Mouse (Mus musculus) intestine, postnatal 0 days (tissue): ENCODE measurements around the gene Gipr. TPM values are rescaled to one million over a fixed set of nuclear protein-coding genes. Genes with fewer than 3 reads are reported as not detected.

ENCODE experiments used
- ATAC-seq: fragments of 200-750 bp; cut with Nextera tagmentation; 2 replicates; pipeline ENCODE4 v1.8.0; 2017; ENCODE audit warnings: mild to moderate bottlenecking, moderate TSS enrichment, moderate library complexity
- H3K27ac ChIP-seq: fragments of 300-500 bp; sonication (generic); 2 replicates; pipeline ENCODE4 v1.5.1; 2014; ENCODE audit warnings: mild to moderate bottlenecking, low read depth, low read length, moderate library complexity
- H3K27me3 ChIP-seq: fragments of 300-500 bp; sonication (generic); replicated peaks from 2 replicates; pipeline ENCODE4 v1.6.1; 2014; ENCODE audit warnings: low read length, mixed read lengths; ENCODE audit not compliant: control insufficient read depth, insufficient read depth
- H3K36me3 ChIP-seq: fragments of 300-500 bp; sonication (generic); 2 replicates; pipeline ENCODE4 v1.6.1; 2014; ENCODE audit warnings: mild to moderate bottlenecking, moderate library complexity; ENCODE audit not compliant: control insufficient read depth, insufficient read depth
- H3K4me1 ChIP-seq: fragments of 300-500 bp; sonication (generic); replicated peaks from 2 replicates; pipeline ENCODE4 v1.6.1; 2014; ENCODE audit warnings: antibody characterized with exemption, low read length, mixed read lengths; ENCODE audit not compliant: control insufficient read depth, insufficient read depth
- H3K4me2 ChIP-seq: fragments of 300-500 bp; sonication (generic); replicated peaks from 2 replicates; pipeline ENCODE4 v1.6.1; 2014; ENCODE audit warnings: low read depth, mild to moderate bottlenecking, moderate library complexity
- H3K4me3 ChIP-seq: fragments of 300-500 bp; sonication (generic); 2 replicates; pipeline ENCODE4 v1.5.1; 2014; ENCODE audit warnings: low read depth, low read length
- H3K9ac ChIP-seq: fragments of 300-500 bp; sonication (generic); 2 replicates; pipeline ENCODE4 v1.6.1; 2014; ENCODE audit warnings: mild to moderate bottlenecking, low read depth, low read length
- H3K9me3 ChIP-seq: fragments of 300-500 bp; sonication (generic); 2 replicates; pipeline ENCODE4 v1.6.1; 2016; ENCODE audit warnings: mixed run types; ENCODE audit not compliant: control insufficient read depth
- CTCF ChIP-seq: sonication (generic); IDR thresholded peaks from 2 replicates; pipeline ENCODE4 v1.5.1; 2016; ENCODE audit warnings: low read depth, mild to moderate bottlenecking, control low read depth, antibody characterized with exemption, moderate library complexity
- WGBS: fragments of 180-500 bp; shearing (Covaris S2); extraction: QIAGEN DNeasy Blood & Tissue Kit; methylation state at CpG from one replicate; pipeline ENCODE4 v1.1.7; 2014; 5-methylcytosine and 5-hydroxymethylcytosine counted together
- polyA plus RNA-seq: library from polyadenylated mRNA; unstranded; fragments of >200 nt; fragmentation: Nextera tagmentation; extraction: Ambion mirVana; gene quantifications from 2 replicates; pipeline ENCODE4 v1.2.1, GENCODE M21; 2015

Gene Gipr
- polyA plus RNA-seq, 1 experiment from 2014 or later: 0.48 TPM

DNA sequence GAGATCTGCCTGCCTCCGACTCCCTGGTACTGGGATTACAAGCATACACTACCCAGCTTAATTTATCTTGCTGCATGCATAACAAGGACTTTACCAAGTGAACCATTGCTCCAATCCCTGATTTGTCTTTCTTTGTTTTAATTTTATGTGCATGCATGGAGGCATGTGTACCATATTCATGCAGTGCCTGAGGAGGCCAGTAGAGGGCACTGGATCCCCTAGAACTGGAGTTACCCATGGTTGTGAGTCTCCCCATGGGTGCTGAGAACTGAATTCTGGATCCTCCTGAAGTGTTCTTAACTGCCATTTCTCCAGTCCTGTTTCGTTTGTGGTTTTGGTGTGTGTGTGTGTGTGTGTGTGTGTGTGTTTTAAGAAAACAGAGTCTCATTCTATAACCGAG lies 1.1 kb upstream of the Gipr start:
- Histone ChIP-seq H3K27me3 (no peaks in the 10 kb centered on the region; the same call in 1 of the 2 replicates), H3K27ac (no peak overlapping the region), H3K4me3 (no peak overlapping the region), H3K36me3 (no peaks in the 10 kb centered on the region), H3K4me2 (no peak overlapping the region), H3K9ac (no peak overlapping the region), H3K4me1 (peaks cover 14% of the 10 kb centered on the region), H3K9me3 (no peaks in the 10 kb centered on the region)
- no peak for ATAC-seq
- peak; percentile 44 for TF ChIP-seq CTCF
- WGBS: 83% methylated on average over 3 of the region's 3 CpGs

DNA sequence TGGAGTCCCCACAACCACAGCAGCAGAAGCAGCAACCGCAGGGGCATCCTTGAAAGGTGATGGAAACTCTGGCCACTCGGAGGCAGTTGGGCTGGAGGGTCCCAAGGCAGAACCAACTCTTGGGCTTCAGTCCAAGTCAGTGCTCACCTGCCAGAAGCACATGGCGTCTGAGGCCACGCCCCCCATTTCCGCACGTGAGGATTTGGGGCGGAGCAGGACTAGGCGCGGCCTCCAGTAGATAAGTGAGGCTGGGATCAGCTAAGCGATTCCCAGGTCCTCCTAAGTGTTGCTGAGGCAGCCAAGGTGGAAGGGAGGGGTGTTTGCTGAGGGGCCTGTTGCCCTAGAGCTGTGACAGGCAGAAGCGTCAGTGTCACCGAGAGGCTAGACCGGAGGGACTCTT lies 949 bp downstream of the Gipr start:
- Histone ChIP-seq H3K4me3 (no peak overlapping the region), H3K36me3 (no peaks in the 10 kb centered on the region), H3K27me3 (peaks cover 3% of the 10 kb centered on the region; the same call in 1 of the 2 replicates), H3K9me3 (no peaks in the 10 kb centered on the region), H3K4me1 (peaks cover 14% of the 10 kb centered on the region), H3K4me2 (no peak overlapping the region), H3K27ac (no peak overlapping the region), H3K9ac (no peak overlapping the region)
- 4% methylated on average over 13 of the region's 13 CpGs for WGBS
- ATAC-seq: peak; percentile 61
- no peak for TF ChIP-seq CTCF

DNA sequence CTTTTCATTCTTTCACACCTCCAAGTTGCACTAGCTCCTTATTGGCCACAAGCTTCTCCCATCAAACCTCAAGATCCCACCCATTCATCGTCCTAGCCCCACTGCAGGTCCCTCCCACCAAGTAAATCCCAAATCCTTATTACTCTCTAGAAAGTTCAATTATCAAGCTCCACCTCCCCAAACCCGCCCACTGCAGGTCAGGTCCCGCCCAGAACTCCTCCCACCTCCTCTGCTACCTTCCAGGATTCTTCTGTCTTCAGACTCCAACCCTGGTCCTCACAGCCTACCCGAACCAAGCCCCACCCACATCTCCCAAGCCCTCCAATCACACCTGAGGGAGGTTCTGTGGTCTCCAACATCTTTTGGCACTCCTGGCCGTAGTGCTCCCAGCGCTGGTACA lies 1.7 kb downstream of the Gipr start:
- no peak overlapping the region for H3K9ac ChIP-seq
- peaks cover 20% of the 10 kb centered on the region for H3K4me1 ChIP-seq
- H3K4me2 ChIP-seq: peak overlapping the region; percentile 46
- H3K27me3 ChIP-seq: peaks cover 8% of the 10 kb centered on the region; the same call in 1 of the 2 replicates
- H3K36me3 ChIP-seq: no peaks in the 10 kb centered on the region
- no peaks in the 10 kb centered on the region for H3K9me3 ChIP-seq
- 0% methylated on average over 6 of the region's 6 CpGs for WGBS
- no peak for TF ChIP-seq CTCF
- H3K27ac ChIP-seq: no peak overlapping the region
- H3K4me3 ChIP-seq: no peak overlapping the region
- ATAC-seq: 0 out of 2 replicates have a peak, but pooled peaks have one; percentile 3

DNA sequence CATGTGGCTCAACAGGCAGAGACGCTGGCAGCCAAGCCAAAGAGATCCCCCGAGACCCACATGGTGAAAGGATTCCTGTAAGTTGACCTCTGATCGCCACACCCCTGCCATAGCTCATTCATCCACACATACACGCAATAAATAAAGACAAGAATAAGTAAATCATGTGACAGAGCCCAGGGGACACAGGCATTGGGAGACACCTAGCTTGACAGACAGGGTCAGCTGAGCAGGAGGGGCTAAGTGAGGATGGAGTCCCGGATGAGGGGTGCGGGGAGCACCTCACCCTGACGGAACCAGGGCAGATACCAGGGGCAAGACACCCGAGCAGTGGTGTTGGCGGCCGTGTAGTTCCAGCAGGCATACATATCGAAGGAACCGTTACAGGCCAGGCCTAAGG lies 2.2 kb downstream of the Gipr start:
- no peaks in the 10 kb centered on the region for H3K36me3 ChIP-seq
- no peaks in the 10 kb centered on the region for H3K9me3 ChIP-seq
- peak; percentile 18 for ATAC-seq
- H3K27ac ChIP-seq: no peak overlapping the region; the same call in 1 of the 2 replicates
- WGBS: 14% methylated on average over 12 of the region's 12 CpGs
- H3K9ac ChIP-seq: no peak overlapping the region
- peak overlapping the region; percentile 46 for H3K4me2 ChIP-seq
- H3K27me3 ChIP-seq: peaks cover 8% of the 10 kb centered on the region; the same call in 1 of the 2 replicates
- TF ChIP-seq CTCF: no peak
- H3K4me3 ChIP-seq: no peak overlapping the region
- H3K4me1 ChIP-seq: peaks cover 20% of the 10 kb centered on the region

DNA sequence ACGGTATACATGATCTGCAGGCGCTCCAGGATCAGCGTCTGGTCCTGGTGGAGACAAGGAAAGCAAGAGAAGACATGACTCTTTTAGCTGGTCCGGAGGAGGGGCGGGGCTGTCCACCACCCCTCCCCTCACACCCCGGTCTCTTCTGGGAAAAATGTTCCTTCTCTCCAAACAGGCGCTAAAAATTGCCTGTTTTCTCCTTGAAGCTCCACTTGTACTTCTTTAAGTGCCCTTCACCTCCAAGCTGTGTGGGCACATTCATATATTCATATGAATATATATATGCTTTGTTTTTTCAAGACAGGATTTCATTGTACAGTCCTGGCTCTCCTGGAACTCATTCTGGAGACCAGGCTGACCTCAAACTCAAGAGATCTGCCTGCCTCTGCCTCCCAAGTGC lies 3.0 kb downstream of the Gipr start:
- Histone ChIP-seq H3K4me1 (peaks cover 20% of the 10 kb centered on the region), H3K9ac (no peak overlapping the region), H3K9me3 (no peaks in the 10 kb centered on the region), H3K4me2 (no peak overlapping the region), H3K36me3 (no peaks in the 10 kb centered on the region), H3K27ac (no peak overlapping the region), H3K27me3 (peaks cover 8% of the 10 kb centered on the region; the same call in 1 of the 2 replicates), H3K4me3 (no peak overlapping the region)
- no peak for TF ChIP-seq CTCF
- ATAC-seq: no peak
- 86% methylated on average over 7 of the region's 7 CpGs for WGBS

DNA sequence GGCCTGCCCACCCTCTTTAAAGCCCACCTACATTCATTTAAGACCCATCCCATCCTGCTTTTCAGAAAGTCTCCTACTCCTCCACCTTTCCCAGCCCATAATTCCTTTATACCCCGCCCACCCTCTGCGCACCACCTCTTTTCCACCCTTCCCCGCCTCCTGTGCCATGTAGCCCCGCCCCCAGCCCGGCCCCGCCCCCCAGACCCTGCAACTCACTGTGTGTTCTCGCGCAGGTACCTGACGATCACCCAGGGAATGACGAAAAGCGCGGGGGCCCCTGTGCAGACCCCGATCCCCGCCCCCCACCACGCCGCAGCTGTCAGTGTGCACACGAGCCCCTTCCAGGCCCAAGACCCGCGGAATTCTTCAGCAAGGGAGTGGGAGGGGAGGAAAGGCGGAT lies 5.8 kb downstream of the Gipr start:
- no peak overlapping the region for H3K27ac ChIP-seq
- H3K4me1 ChIP-seq: peaks cover 20% of the 10 kb centered on the region
- under 1% methylated on average over 20 of the region's 20 CpGs for WGBS

More for the DNA sequence above, 5.8 kb downstream of the Gipr start:
- Histone ChIP-seq H3K9me3 (no peaks in the 10 kb centered on the region), H3K9ac (peak overlapping the region; percentile 40), H3K4me2 (peak overlapping the region; percentile 87), H3K27me3 (peaks cover 8% of the 10 kb centered on the region; the same call in 1 of the 2 replicates), H3K4me3 (peak overlapping the region; percentile 43), H3K36me3 (0 out of 2 replicates have a peak, but pooled peaks cover under 1% of the 10 kb centered on the region)
- 0 out of 2 replicates have a peak, but pooled peaks have one; percentile 14 for ATAC-seq
- TF ChIP-seq CTCF: no peak
